Mouse (Mus musculus) layer of hippocampus, postnatal 36 days (tissue): ENCODE measurements around the gene Gm13941. TPM values are rescaled to one million over a fixed set of nuclear protein-coding genes. Genes with fewer than 3 reads are reported as not detected.

Experiments
- DNase-seq, 2 experiments: peaks; one replicate each; pipeline ENCODE4 v3.0.0; 2022
- total RNA-seq, 2 experiments: library from RNA; stranded (reverse); gene quantifications; 2 replicates each; pipeline ENCODE4 v1.2.3; 2021

Gm13941 gene
- total RNA-seq: not detected

- no peak for DNase-seq
These were observed at the start of gene Gm13941 for GRCm38 (mm10) chr2:111105882-111106281. Gm13941 (minus strand) TSS chr2:111105982.

- no peak for DNase-seq
These were observed 47.1 kb upstream of the Gm13941 start, which contains the start of gene Gm15130 for GRCm38 (mm10) chr2:111152836-111153235. Gm15130 (minus strand) TSS chr2:111152936.

GRCm38 (mm10) chr2:111135739-111136138, 30.0 kb upstream of the Gm13941 start:
- no peak for DNase-seq

- DNase-seq: no peak
These were observed 47.1 kb downstream of the Gm13941 start for GRCm38 (mm10) chr2:111058586-111059261.

Other genes with a start within 250 kb of the Gm13941 start
- 10 to 100 TPM; 77.7 to 79.6 TPM for gene Ano3, start 155.1 kb downstream of the Gm13941 start, total RNA-seq
- gene Gm15130, start 47.0 kb upstream of the Gm13941 start, total RNA-seq: not detected
- gene 4930430A15Rik, start 123.6 kb upstream of the Gm13941 start, total RNA-seq: not detected
- gene Olfr1275, start 129.3 kb upstream of the Gm13941 start, total RNA-seq: not detected
- not detected for gene Olfr1276, start 148.5 kb upstream of the Gm13941 start, total RNA-seq
- not detected for gene Olfr1277, start 168.1 kb upstream of the Gm13941 start, total RNA-seq
- not detected for gene Olfr1278, start 184.2 kb upstream of the Gm13941 start, total RNA-seq
- gene Olfr1279, start 194.7 kb upstream of the Gm13941 start, total RNA-seq: not detected
- not detected for gene Olfr1280, start 208.0 kb upstream of the Gm13941 start, total RNA-seq
- not detected for gene Olfr1281, start 220.5 kb upstream of the Gm13941 start, total RNA-seq
- not detected for gene Olfr1282, start 230.1 kb upstream of the Gm13941 start, total RNA-seq